ENCODE assay signal across 8 mouse cellular contexts in genomic region chr11:119215038-119215904, GRCm38 (mm10). TPM values are rescaled to one million over a fixed set of nuclear protein-coding genes. Genes with fewer than 3 reads are reported as not detected.
DNase-seq lines count a peak whose midpoint lies in the region; ATAC-seq and TF ChIP-seq lines count a peak whose summit lies in the region.

No protein-coding gene starts in this region.

- peaks cover 57% of the 10 kb centered on the region for H3K4me1 ChIP-seq in intestine, embryonic 14.5 days (replicated peaks; ENCODE audit: control insufficient read depth, insufficient read depth, low read length)
- peaks cover 48% of the 10 kb centered on the region for H3K4me1 ChIP-seq in liver, embryonic 12.5 days
- H3K4me1 ChIP-seq in midbrain, postnatal 0 days (ENCODE audit: insufficient read depth, low read length) = peaks cover 26% of the 10 kb centered on the region; the same call in 1 of the 2 replicates

- H3K9me3 ChIP-seq in intestine, embryonic 14.5 days (ENCODE audit: control insufficient read depth, low read length) = no peaks in the 10 kb centered on the region
- H3K9me3 ChIP-seq in liver, embryonic 12.5 days (replicated peaks) = no peaks in the 10 kb centered on the region
- no peaks in the 10 kb centered on the region for H3K9me3 ChIP-seq in midbrain, postnatal 0 days (ENCODE audit: low read length)

- ATAC-seq in intestine, embryonic 14.5 days (replicated peaks; ENCODE audit: low FRiP score, low TSS enrichment, low read depth) = peak; percentile 59
- peak; percentile 83 for ATAC-seq in liver, embryonic 12.5 days
- ATAC-seq in midbrain, postnatal 0 days (ENCODE audit: low FRiP score) = peak; percentile 73

- peak overlapping the region; percentile 91 for H3K27ac ChIP-seq in intestine, embryonic 14.5 days (ENCODE audit: low read depth)
- H3K27ac ChIP-seq in liver, embryonic 12.5 days = peak overlapping the region; percentile 74
- H3K27ac ChIP-seq in midbrain, postnatal 0 days (ENCODE audit: low read depth, low read length) = peak overlapping the region; percentile 73

- H3K27me3 ChIP-seq in intestine, embryonic 14.5 days (replicated peaks; ENCODE audit: control insufficient read depth, insufficient read depth, low read length) = no peaks in the 10 kb centered on the region
- peaks cover 15% of the 10 kb centered on the region for H3K27me3 ChIP-seq in liver, embryonic 12.5 days (replicated peaks)
- no peaks in the 10 kb centered on the region for H3K27me3 ChIP-seq in midbrain, postnatal 0 days (ENCODE audit: insufficient read depth, low read length)

- H3K36me3 ChIP-seq in intestine, embryonic 14.5 days (ENCODE audit: control insufficient read depth, insufficient read depth, low read length) = no peaks in the 10 kb centered on the region
- no peaks in the 10 kb centered on the region for H3K36me3 ChIP-seq in liver, embryonic 12.5 days
- H3K36me3 ChIP-seq in midbrain, postnatal 0 days (ENCODE audit: insufficient read depth, low read length) = peaks cover 2% of the 10 kb centered on the region; the same call in 1 of the 2 replicates

- 1% methylated on average over 18 of the region's 18 CpGs for WGBS in intestine, embryonic 14.5 days
- 6% methylated on average over 18 of the region's 18 CpGs for WGBS in liver, embryonic 12.5 days (ENCODE audit: insufficient replicate concordance)
- 9% methylated on average over 18 of the region's 18 CpGs for WGBS in midbrain, postnatal 0 days

- DNase-seq in right cerebral cortex, adult 18-20 months = peak; percentile 34
- no peak for DNase-seq in right cerebral cortex, adult 2 months (ENCODE audit: low spot score in 2 of 2)
- peak; percentile 70 to 74 for DNase-seq in cerebellum, postnatal 14 days
- DNase-seq in gastrocnemius, postnatal 25 days = peak; percentile 45
- DNase-seq in intestine, embryonic 14.5 days (ENCODE audit: low spot score) = peak; percentile 85
- DNase-seq in midbrain, postnatal 0 days (ENCODE audit: low spot score) = peak; percentile 79
- no peak for DNase-seq in spleen, postnatal 4 days (ENCODE audit: low spot score in 2 of 2)

- 0 out of 2 replicates have a peak overlapping the region, but pooled peaks have one; percentile 25 for H3K9ac ChIP-seq in intestine, embryonic 14.5 days (ENCODE audit: low read length)
- peak overlapping the region; percentile 53 for H3K9ac ChIP-seq in liver, embryonic 12.5 days
- H3K9ac ChIP-seq in midbrain, postnatal 0 days (replicated peaks; ENCODE audit: low read length, poor library complexity, severe bottlenecking) = peak overlapping the region; percentile 39

- peak overlapping the region; percentile 1 for H3K4me3 ChIP-seq in intestine, embryonic 14.5 days (ENCODE audit: low read depth, low read length)
- peak overlapping the region; percentile 33 for H3K4me3 ChIP-seq in liver, embryonic 12.5 days
- peak overlapping the region; percentile 8; the same call in 1 of the 2 replicates for H3K4me3 ChIP-seq in midbrain, postnatal 0 days (ENCODE audit: low read depth, low read length)

- peak; percentile 69 for TF ChIP-seq CTCF in midbrain, postnatal 0 days (IDR thresholded peaks at IDR 0.05)

- H3K4me2 ChIP-seq in intestine, embryonic 14.5 days (ENCODE audit: low read length) = peak overlapping the region; percentile 46
- peak overlapping the region; percentile 73 for H3K4me2 ChIP-seq in liver, embryonic 12.5 days
- peak overlapping the region; percentile 42 for H3K4me2 ChIP-seq in midbrain, postnatal 0 days (ENCODE audit: low read depth, low read length, poor library complexity, severe bottlenecking)

RNA-seq across cellular contexts. Expression of gene Tbc1d16, which starts 13.0 kb away (rescaled TPM):
- total RNA-seq in gastrocnemius, postnatal 25 days (2021) = 10 to 100 TPM; 16.1 to 20.9 TPM
- polyA plus RNA-seq in intestine, embryonic 14.5 days (2014; fragmentation: Nextera tagmentation; extraction: Ambion mirVana) = 12.2 and 13.0 TPM in 2 replicates
- 1.8 and 2.0 TPM in 2 replicates for polyA plus RNA-seq in liver, embryonic 12.5 days (2016; fragmentation: Nextera tagmentation; extraction: Ambion mirVana)
- 152 and 156 TPM in 2 replicates for total RNA-seq in midbrain, postnatal 0 days (2014; rRNA removed)
- polyA plus RNA-seq in midbrain, postnatal 0 days (2015; fragmentation: Nextera tagmentation; extraction: Ambion mirVana) = 43.1 and 43.5 TPM in 2 replicates

RNA-seq across cellular contexts. Expression of gene Ccdc40, which starts 13.1 kb away (rescaled TPM):
- under 1 TPM in 1 of 2 experiments, not detected in 1; 0.41 TPM for total RNA-seq in gastrocnemius, postnatal 25 days (2021)
- 4.0 and 5.1 TPM in 2 replicates for polyA plus RNA-seq in intestine, embryonic 14.5 days (2014; fragmentation: Nextera tagmentation; extraction: Ambion mirVana)
- 1.8 and 2.4 TPM in 2 replicates for polyA plus RNA-seq in liver, embryonic 12.5 days (2016; fragmentation: Nextera tagmentation; extraction: Ambion mirVana)
- total RNA-seq in midbrain, postnatal 0 days (2014; rRNA removed) = 13.3 and 22.7 TPM in 2 replicates
- 10.3 and 13.3 TPM in 2 replicates for polyA plus RNA-seq in midbrain, postnatal 0 days (2015; fragmentation: Nextera tagmentation; extraction: Ambion mirVana)

RNA-seq across cellular contexts. Expression of gene Gaa, which starts 52.4 kb away (rescaled TPM):
- 100 to 1,000 TPM; 110 to 138 TPM for total RNA-seq in gastrocnemius, postnatal 25 days (2021)
- 57.3 and 62.3 TPM in 2 replicates for polyA plus RNA-seq in intestine, embryonic 14.5 days (2014; fragmentation: Nextera tagmentation; extraction: Ambion mirVana)
- 26.4 and 27.3 TPM in 2 replicates for polyA plus RNA-seq in liver, embryonic 12.5 days (2016; fragmentation: Nextera tagmentation; extraction: Ambion mirVana)
- total RNA-seq in midbrain, postnatal 0 days (2014; rRNA removed) = 186 and 222 TPM in 2 replicates
- polyA plus RNA-seq in midbrain, postnatal 0 days (2015; fragmentation: Nextera tagmentation; extraction: Ambion mirVana) = 154 and 158 TPM in 2 replicates

Comparison
In these comparisons a context has a peak if more than half of its experiments do, and no peak if none do; other contexts are left out.
1. DNase-seq: peak in right cerebral cortex, adult 18-20 months (single experiment), cerebellum, postnatal 14 days (2 of 2), gastrocnemius, postnatal 25 days (single experiment), intestine, embryonic 14.5 days (single experiment) and midbrain, postnatal 0 days (single experiment); none in right cerebral cortex, adult 2 months (0 of 2) and spleen, postnatal 4 days (0 of 2).
2. Peak in every context shown above with its lines, with median percentiles within 50 percentile points of each other: ATAC-seq, H3K27ac ChIP-seq, H3K4me2 ChIP-seq, H3K4me3 ChIP-seq and H3K9ac ChIP-seq.